Mouse (Mus musculus) midbrain, embryonic 13.5 days (tissue): ENCODE data around the gene Adgrl3. TPM values are rescaled to one million over a fixed set of nuclear protein-coding genes. Genes with fewer than 3 reads are reported as not detected.

Source experiments
- ATAC-seq: fragments of 200-750 bp; cut with Nextera tagmentation; 2 replicates; pipeline ENCODE4 v1.8.0; 2017; ENCODE audit warnings: mild to moderate bottlenecking, moderate TSS enrichment, moderate library complexity
- H3K27ac ChIP-seq: fragments of 300-500 bp; sonication (generic); 2 replicates; pipeline ENCODE4 v1.5.1; 2015; ENCODE audit warnings: inconsistent platforms, mild to moderate bottlenecking, moderate library complexity
- H3K27me3 ChIP-seq: fragments of 300-500 bp; sonication (generic); 2 replicates; pipeline ENCODE4 v1.6.1; 2015; ENCODE audit warnings: mild to moderate bottlenecking, inconsistent platforms
- H3K36me3 ChIP-seq: fragments of 300-500 bp; sonication (generic); 2 replicates; pipeline ENCODE4 v1.6.1; 2015; ENCODE audit warnings: mild to moderate bottlenecking, inconsistent platforms
- H3K4me1 ChIP-seq: fragments of 300-500 bp; sonication (generic); replicated peaks from 2 replicates; pipeline ENCODE4 v1.6.1; 2015; ENCODE audit warnings: inconsistent platforms
- H3K4me2 ChIP-seq: fragments of 300-500 bp; sonication (generic); replicated peaks from 2 replicates; pipeline ENCODE4 v1.6.1; 2015; ENCODE audit warnings: moderate library complexity, mild to moderate bottlenecking, inconsistent platforms
- H3K4me3 ChIP-seq: fragments of 300-500 bp; sonication (generic); replicated peaks from 2 replicates; pipeline ENCODE4 v1.5.1; 2015; ENCODE audit warnings: mild to moderate bottlenecking, inconsistent platforms
- H3K9ac ChIP-seq: fragments of 300-500 bp; sonication (generic); replicated peaks from 2 replicates; pipeline ENCODE4 v1.6.1; 2015; ENCODE audit warnings: mild to moderate bottlenecking, inconsistent platforms
- H3K9me3 ChIP-seq: fragments of 300-500 bp; sonication (generic); 2 replicates; pipeline ENCODE4 v1.6.1; 2016; ENCODE audit warnings: mild to moderate bottlenecking, inconsistent platforms
- WGBS: fragments of 180-500 bp; shearing (Covaris S2); methylation state at CpG from one replicate; pipeline ENCODE4 v1.1.7; 2015; 5-methylcytosine and 5-hydroxymethylcytosine counted together
- polyA plus RNA-seq: library from polyadenylated mRNA; unstranded; fragments of >200 nt; fragmentation: Nextera tagmentation; extraction: Ambion mirVana; gene quantifications from 2 replicates; pipeline ENCODE4 v1.2.1, GENCODE M21; 2015

The Adgrl3 gene
- polyA plus RNA-seq, 1 experiment from 2014 or later = 58.5 TPM

DNA sequence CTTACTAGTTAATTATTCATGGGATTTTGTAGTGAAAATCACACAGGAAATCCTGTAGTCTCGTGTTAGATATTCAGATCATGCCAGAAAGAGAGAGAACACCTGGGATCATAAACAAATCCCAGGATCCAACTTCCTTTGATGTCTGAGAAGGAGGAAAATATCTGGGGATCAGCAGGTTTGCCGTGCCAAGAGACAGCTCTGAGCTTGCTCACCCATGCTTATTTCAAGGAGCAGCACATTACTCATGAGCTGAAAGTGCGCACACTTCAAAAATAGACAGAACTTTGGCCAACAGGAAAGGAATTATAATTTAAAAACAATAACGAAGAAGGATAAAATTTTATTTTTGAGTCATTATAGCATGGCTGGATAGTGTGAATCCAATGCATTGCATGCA, 446.0 kb downstream of the Adgrl3 start:
- Histone ChIP-seq H3K27me3 (no peaks in the 10 kb centered on the region), H3K36me3 (no peaks in the 10 kb centered on the region), H3K27ac (no peak overlapping the region), H3K9me3 (no peaks in the 10 kb centered on the region), H3K4me3 (no peak overlapping the region), H3K9ac (no peak overlapping the region), H3K4me2 (no peak overlapping the region), H3K4me1 (no peaks in the 10 kb centered on the region)
- ATAC-seq = no peak
- 68% methylated on average over 4 of the region's 4 CpGs for WGBS

DNA sequence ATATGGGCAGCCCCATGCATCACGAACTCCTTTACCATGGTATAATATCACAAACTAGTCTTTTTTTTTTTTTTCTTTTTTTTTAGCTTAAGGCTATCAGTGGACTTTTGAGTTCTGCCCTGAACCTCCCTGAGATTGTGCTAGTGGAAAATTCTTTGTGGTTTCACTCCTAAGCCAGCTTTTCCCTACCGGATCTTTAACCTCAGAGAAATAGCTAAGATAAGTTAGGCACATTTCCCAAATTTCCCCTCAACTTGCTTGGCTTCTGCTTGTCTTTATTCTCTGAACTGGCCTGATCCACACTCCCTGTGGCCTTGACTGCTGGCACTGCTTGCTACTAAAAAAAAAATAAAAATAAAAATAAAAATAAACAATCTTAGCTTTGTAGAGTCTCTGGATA, 454.7 kb downstream of the Adgrl3 start:
- H3K4me1 ChIP-seq = no peaks in the 10 kb centered on the region
- no peak for ATAC-seq

DNA sequence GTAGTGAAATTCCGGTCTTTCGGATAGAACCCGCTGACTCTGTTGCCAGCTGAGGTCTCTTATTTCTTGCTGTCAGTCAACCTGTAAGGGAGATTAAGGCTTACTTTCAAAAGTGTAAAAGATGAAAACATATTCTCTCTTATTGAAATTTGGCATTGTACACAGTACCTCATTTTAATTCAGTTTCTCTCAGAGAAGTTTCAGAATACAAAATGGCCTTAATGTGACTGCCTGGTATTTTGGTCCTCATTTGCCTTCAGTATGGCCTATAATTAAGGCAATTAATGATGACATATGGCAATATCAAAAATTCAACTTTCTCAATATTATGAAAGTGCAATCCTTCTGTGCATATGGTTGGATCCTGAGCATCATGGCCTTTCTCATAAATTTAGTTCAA, 455.5 kb downstream of the Adgrl3 start:
- ATAC-seq = no peak
- WGBS = 81% methylated on average over 3 of the region's 3 CpGs
- H3K9me3 ChIP-seq = no peaks in the 10 kb centered on the region
- H3K36me3 ChIP-seq = no peaks in the 10 kb centered on the region
- no peak overlapping the region for H3K4me2 ChIP-seq
- no peak overlapping the region for H3K9ac ChIP-seq
- H3K27ac ChIP-seq = no peak overlapping the region
- H3K27me3 ChIP-seq = no peaks in the 10 kb centered on the region
- H3K4me1 ChIP-seq = no peaks in the 10 kb centered on the region
- no peak overlapping the region for H3K4me3 ChIP-seq

More for the DNA sequence above, 454.7 kb downstream of the Adgrl3 start:
- H3K36me3 ChIP-seq = no peaks in the 10 kb centered on the region
- H3K27me3 ChIP-seq = no peaks in the 10 kb centered on the region
- no peak overlapping the region for H3K4me2 ChIP-seq
- no peak overlapping the region for H3K4me3 ChIP-seq
- no peaks in the 10 kb centered on the region for H3K9me3 ChIP-seq
- no peak overlapping the region for H3K9ac ChIP-seq
- WGBS = 92% methylated on average over 2 of the region's 2 CpGs
- no peak overlapping the region for H3K27ac ChIP-seq

DNA sequence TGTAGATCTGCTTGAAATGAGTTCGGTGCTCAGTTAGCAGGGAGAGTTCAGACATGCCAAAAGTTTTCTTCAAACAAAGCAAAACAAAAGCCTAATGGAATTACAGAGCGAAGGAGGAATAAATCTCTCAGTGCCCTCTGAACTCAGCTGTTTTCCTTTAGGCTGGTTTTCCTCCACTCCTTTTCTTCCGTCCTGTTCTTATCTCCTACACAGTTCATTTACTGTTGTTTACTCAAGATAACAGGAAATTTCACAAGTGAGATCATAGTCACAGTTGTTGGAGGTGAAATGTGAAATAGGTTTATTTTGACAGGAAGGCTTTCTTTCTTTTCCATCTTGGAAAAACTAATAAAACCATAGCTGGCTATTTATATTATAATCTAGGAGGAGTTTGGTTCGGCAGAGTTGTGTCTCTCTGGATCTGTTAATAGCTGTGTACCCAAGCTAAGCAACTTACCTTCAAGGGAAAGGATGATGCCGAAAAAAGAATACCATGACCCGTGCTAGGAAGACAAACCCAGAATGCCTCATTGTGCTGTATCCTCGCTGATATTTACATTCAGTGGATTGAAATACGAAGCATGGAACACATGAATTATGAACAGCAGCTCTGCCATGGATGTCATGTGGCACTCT, 456.2 kb downstream of the Adgrl3 start:
- no peaks in the 10 kb centered on the region for H3K36me3 ChIP-seq
- no peak for ATAC-seq

DNA sequence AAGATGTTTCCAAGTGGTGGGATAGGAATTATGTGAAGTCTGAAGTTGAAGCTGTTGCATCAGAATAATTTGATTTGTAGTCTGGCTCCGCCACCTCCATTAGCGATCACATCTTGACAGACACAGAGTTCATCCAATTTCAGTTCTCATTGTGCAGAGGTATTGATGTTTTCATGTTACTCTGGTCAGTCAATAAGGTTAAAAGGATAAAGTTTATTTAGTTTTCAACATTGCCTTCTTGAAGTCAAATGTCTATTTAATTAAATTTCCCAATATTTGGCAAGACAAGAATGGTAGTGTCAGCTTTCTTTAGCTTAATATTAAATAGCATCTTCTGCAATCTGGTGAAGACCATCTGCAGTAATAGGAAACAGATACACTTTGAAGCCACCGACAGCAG, 461.0 kb downstream of the Adgrl3 start:
- WGBS = 83% methylated on average over 3 of the region's 3 CpGs
- H3K27ac ChIP-seq = no peak overlapping the region
- H3K9me3 ChIP-seq = no peaks in the 10 kb centered on the region
- no peak overlapping the region for H3K9ac ChIP-seq
- H3K4me1 ChIP-seq = no peaks in the 10 kb centered on the region
- no peak for ATAC-seq
- H3K27me3 ChIP-seq = no peaks in the 10 kb centered on the region
- H3K4me2 ChIP-seq = no peak overlapping the region
- no peaks in the 10 kb centered on the region for H3K36me3 ChIP-seq
- no peak overlapping the region for H3K4me3 ChIP-seq

More for the DNA sequence above, 456.2 kb downstream of the Adgrl3 start:
- H3K27me3 ChIP-seq = no peaks in the 10 kb centered on the region
- H3K4me1 ChIP-seq = no peaks in the 10 kb centered on the region
- no peak overlapping the region for H3K27ac ChIP-seq
- WGBS = 66% methylated on average over 8 of the region's 8 CpGs
- H3K4me2 ChIP-seq = no peak overlapping the region
- H3K9ac ChIP-seq = no peak overlapping the region
- H3K4me3 ChIP-seq = no peak overlapping the region
- H3K9me3 ChIP-seq = no peaks in the 10 kb centered on the region

DNA sequence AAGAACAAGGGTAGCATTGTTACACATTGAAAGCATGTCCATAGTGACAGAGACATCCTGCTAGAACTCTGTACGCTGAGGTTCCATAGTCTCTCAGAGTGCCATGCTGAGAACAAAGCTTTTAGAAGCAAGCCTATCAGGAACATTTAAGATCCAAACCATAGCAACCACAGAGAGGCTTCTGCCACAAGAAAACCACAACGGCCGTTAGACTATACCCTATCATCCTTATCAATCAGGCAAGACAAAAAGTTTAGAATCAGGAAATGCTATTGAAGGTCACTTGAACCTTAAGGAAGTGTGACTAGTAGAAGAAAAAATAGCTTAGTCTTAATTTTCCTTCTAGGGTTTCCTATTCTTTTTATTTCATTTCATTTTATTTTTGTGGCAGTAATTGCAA, 464.0 kb downstream of the Adgrl3 start:
- no peaks in the 10 kb centered on the region for H3K27me3 ChIP-seq
- no peak overlapping the region for H3K4me3 ChIP-seq
- 42% methylated on average over 3 of the region's 3 CpGs for WGBS
- no peaks in the 10 kb centered on the region for H3K9me3 ChIP-seq
- no peak overlapping the region for H3K9ac ChIP-seq
- no peaks in the 10 kb centered on the region for H3K4me1 ChIP-seq
- no peak for ATAC-seq
- no peak overlapping the region for H3K27ac ChIP-seq
- H3K36me3 ChIP-seq = no peaks in the 10 kb centered on the region
- H3K4me2 ChIP-seq = no peak overlapping the region

DNA sequence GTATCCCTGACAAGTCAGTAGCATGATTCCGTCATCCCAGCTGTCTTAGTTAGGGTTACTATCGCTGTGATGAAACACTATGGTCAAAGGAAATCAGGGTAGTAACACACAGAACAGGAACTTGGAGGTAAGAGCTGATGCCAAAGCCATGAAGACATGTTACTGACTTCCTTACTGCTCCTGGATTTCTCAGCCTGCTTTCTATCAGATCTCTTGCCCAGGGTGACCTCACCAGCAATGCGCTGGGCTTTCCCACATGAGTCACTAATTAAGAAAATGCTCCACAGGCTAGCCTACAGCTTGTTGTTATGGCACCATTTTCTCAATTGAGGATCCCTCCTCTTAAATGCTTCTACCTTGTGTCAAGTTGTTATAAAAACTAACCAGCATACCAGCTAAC, 481.1 kb downstream of the Adgrl3 start:
- H3K27ac ChIP-seq = no peak overlapping the region
- H3K4me3 ChIP-seq = no peak overlapping the region
- no peaks in the 10 kb centered on the region for H3K27me3 ChIP-seq
- no peak overlapping the region for H3K9ac ChIP-seq
- H3K9me3 ChIP-seq = no peaks in the 10 kb centered on the region
- no peaks in the 10 kb centered on the region for H3K36me3 ChIP-seq
- H3K4me2 ChIP-seq = no peak overlapping the region
- WGBS = 89% methylated on average over 3 of the region's 3 CpGs
- ATAC-seq = no peak
- no peaks in the 10 kb centered on the region for H3K4me1 ChIP-seq

DNA sequence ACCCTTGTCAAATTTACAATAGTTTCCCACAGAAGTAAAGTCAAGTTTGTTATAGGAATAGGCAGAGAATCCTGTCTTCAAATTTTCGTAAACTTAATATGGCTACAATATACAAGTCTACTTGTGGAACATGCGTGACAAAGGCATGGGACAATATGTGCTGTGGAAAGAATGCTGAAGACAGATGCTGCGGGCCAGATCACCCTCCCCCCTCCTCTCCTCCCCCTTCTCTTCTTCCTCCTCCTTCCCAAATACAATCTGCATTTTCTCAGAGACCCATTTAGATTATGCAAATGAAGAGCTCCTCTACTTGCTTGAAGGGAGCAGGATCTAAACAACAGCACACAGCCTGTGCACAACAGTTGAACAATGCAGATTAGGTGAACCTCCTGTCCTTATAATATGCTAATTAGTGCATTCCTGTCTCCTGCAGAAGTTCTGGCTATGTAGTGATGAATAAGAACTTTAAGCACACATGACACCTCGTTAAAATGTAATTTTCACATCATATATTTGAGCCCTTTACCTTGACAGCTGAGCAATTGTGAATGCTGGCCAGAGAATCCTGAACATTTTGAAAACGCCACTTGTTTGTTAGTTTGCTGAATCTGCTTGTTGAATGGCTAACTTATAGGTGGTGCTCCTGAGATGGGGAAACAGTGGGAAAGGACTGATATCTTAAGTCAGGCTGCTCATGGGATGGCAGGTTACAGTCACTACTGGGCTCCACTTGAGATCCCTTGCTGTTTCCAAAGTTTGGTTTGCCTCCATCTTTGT, 499.0 kb downstream of the Adgrl3 start:
- no peaks in the 10 kb centered on the region for H3K27me3 ChIP-seq
- H3K4me2 ChIP-seq = peak overlapping the region; percentile 33
- no peak overlapping the region for H3K9ac ChIP-seq
- peak; percentile 70 for ATAC-seq
- H3K4me1 ChIP-seq = peaks cover 23% of the 10 kb centered on the region
- no peaks in the 10 kb centered on the region for H3K9me3 ChIP-seq
- peak overlapping the region; percentile 5; the same call in 1 of the 2 replicates for H3K27ac ChIP-seq
- 15% methylated on average over 5 of the region's 5 CpGs for WGBS
- H3K36me3 ChIP-seq = no peaks in the 10 kb centered on the region
- no peak overlapping the region for H3K4me3 ChIP-seq

DNA sequence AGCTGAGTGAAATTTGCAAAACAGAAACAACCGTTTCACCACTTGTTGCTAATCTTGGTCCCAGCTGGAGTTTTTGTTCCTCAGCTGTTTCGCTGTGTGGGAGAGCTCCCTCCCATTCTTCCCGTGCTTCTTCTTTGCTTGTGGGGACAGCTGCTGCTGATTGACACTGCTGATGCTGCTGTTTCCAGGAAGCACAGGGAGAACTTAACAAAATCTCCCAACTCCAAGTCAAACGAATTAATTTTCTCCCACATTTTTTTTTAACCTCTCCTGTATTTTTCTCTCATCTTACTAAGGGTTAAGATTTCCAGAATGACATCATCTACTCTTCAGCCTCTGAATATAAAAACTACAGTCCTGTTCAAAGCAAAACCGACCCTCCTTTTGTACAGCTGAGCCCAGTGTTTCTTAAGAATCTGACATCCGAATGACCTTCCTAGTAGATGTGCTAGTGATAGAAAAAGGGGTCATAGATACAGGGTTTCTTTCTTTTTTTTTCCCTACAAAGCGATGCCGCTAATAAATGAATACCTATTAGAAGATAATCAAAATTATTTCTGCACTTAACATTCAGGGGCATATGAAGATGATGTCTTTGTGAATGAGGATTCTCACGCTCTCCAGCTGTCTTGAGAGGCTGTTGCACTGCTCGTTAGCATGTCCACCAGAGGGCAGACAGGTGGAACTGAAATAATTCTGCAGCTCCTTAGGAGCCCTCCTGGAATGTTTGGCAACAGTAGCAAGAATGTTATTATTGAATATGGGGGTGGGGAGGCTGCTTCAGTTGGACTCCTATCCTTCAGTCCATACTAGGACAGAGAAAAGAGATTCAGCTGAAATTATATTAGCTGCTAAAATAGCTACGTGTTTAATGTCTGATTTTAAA, 499.8 kb downstream of the Adgrl3 start:
- no peaks in the 10 kb centered on the region for H3K36me3 ChIP-seq
- peak; percentile 79 for ATAC-seq
- H3K9ac ChIP-seq = no peak overlapping the region
- peak overlapping the region; percentile 19; the same call in 1 of the 2 replicates for H3K27ac ChIP-seq
- peaks cover 23% of the 10 kb centered on the region for H3K4me1 ChIP-seq
- H3K27me3 ChIP-seq = no peaks in the 10 kb centered on the region
- H3K4me2 ChIP-seq = peak overlapping the region; percentile 33
- no peaks in the 10 kb centered on the region for H3K9me3 ChIP-seq
- WGBS = 10% methylated on average over 11 of the region's 11 CpGs
- no peak overlapping the region for H3K4me3 ChIP-seq

DNA sequence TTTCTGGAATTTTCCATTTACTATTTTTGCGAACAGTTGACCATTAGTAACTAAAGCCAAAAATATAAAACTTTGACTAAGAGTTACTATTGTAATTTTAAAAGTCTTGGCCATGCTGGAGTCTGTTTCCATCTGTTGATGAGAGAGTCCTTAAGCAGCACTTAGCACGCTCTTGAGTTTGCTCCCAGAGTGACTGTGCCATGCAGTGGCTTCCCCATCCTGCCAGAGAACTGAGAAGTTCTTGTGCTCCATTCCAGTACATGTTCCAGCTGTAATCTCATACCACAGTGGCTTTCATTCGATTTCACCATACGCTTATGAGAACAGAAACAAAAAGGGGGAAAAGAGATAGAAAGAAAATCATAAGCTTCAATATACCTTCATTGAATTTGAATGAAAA, 502.8 kb downstream of the Adgrl3 start:
- ATAC-seq = no peak
- H3K27me3 ChIP-seq = no peaks in the 10 kb centered on the region
- no peak overlapping the region for H3K9ac ChIP-seq
- peaks cover 24% of the 10 kb centered on the region for H3K4me1 ChIP-seq
- no peak overlapping the region for H3K27ac ChIP-seq
- H3K4me2 ChIP-seq = no peak overlapping the region
- no peaks in the 10 kb centered on the region for H3K9me3 ChIP-seq
- 96% methylated on average over 4 of the region's 4 CpGs for WGBS
- H3K36me3 ChIP-seq = no peaks in the 10 kb centered on the region
- no peak overlapping the region for H3K4me3 ChIP-seq

DNA sequence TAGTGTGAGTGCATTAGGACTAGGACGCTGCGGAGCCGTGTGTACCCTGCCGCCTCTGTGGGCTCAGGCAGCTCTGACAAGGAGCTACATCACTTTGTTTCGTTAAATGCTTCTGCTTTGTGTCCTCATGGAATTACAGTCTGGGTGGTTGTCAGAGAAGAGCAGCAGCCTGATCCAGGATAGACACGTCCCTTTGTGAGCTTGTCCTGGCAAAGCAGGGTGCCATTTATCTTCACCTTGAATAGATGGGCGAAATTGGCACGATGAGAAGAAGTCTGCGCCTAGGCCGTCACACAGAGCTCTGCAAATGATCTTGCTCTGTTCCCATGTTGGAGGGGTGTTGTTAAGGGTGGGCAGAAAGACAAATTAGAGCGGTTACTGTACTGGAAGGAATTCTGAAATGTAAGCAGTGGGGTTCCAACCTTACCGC, 504.6 kb downstream of the Adgrl3 start:
- Histone ChIP-seq H3K4me3 (no peak overlapping the region), H3K4me2 (no peak overlapping the region), H3K27me3 (no peaks in the 10 kb centered on the region), H3K9me3 (no peaks in the 10 kb centered on the region), H3K9ac (no peak overlapping the region), H3K36me3 (no peaks in the 10 kb centered on the region), H3K4me1 (peaks cover 12% of the 10 kb centered on the region), H3K27ac (no peak overlapping the region)
- WGBS = 82% methylated on average over 12 of the region's 12 CpGs
- ATAC-seq = no peak

DNA sequence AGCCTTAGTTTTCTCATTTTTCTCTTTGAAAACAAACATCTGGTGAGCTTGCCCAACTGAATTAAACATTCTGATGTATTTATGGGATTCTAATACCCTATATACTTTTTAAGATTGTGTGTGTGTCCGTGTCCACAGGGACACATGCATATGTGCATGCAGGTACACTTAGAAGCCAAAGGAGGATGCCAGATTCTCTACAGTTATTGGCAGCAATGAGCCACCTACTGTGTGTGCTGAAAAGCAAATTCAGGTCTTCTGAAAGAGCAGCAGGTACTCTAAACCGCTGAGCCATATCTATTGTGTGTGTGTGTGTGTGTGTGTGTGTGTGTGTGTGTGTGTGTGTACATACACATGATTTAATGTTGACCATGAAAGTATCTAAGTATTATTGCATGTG, 505.4 kb downstream of the Adgrl3 start:
- no peak overlapping the region for H3K4me2 ChIP-seq
- no peak overlapping the region for H3K9ac ChIP-seq
- no peak overlapping the region for H3K27ac ChIP-seq
- no peak for ATAC-seq
- H3K9me3 ChIP-seq = no peaks in the 10 kb centered on the region
- no peak overlapping the region for H3K4me3 ChIP-seq
- 95% methylated on average over 2 of the region's 2 CpGs for whole genome bisulfite sequencing
- H3K27me3 ChIP-seq = no peaks in the 10 kb centered on the region
- H3K4me1 ChIP-seq = 0 out of 2 replicates have a peak, but pooled peaks cover 5% of the 10 kb centered on the region
- no peaks in the 10 kb centered on the region for H3K36me3 ChIP-seq
